Mouse (Mus musculus): ENCODE results near the gene 1700019N19Rik. TPM values are rescaled to one million over a fixed set of nuclear protein-coding genes. Genes with fewer than 3 reads are reported as not detected.
A peak's percentile ranks its signal among the peaks of the same experiment; 100 is the strongest.

1700019N19Rik gene
- polyA plus RNA-seq (2014; fragmentation: Nextera tagmentation; extraction: Ambion mirVana) = not detected in 2 replicates

GRCm38 (mm10) chr19:58794284-58794683 is at the start of gene 1700019N19Rik:
Gene 1700019N19Rik (minus strand): TSS chr19:58794461.
- Histone ChIP-seq H3K9ac (ENCODE audit: low read depth, low read length) (no peak within 1 kb of the TSS), H3K9me3 (ENCODE audit: control insufficient read depth, low read length) (no peaks in the 10 kb centered on the region), H3K27me3 (ENCODE audit: control insufficient read depth, insufficient read depth, low read length) (no peaks in the 10 kb centered on the region), H3K36me3 (ENCODE audit: control insufficient read depth, insufficient read depth, low read length) (peaks cover under 1% of the 10 kb centered on the region; the same call in 1 of the 2 replicates), H3K4me3 (ENCODE audit: low read length) (no peak within 1 kb of the TSS), H3K4me1 (ENCODE audit: control insufficient read depth, insufficient read depth, low read length) (no peaks in the 10 kb centered on the region), H3K27ac (ENCODE audit: low read depth, low read length) (no peak within 1 kb of the TSS), H3K4me2 (replicated peaks; ENCODE audit: low read depth, low read length) (no peak within 1 kb of the TSS)
- no peak for ATAC-seq (ENCODE audit: low FRiP score, low TSS enrichment)
- WGBS = 57% methylated on average over 10 of the region's 10 CpGs

DNA sequence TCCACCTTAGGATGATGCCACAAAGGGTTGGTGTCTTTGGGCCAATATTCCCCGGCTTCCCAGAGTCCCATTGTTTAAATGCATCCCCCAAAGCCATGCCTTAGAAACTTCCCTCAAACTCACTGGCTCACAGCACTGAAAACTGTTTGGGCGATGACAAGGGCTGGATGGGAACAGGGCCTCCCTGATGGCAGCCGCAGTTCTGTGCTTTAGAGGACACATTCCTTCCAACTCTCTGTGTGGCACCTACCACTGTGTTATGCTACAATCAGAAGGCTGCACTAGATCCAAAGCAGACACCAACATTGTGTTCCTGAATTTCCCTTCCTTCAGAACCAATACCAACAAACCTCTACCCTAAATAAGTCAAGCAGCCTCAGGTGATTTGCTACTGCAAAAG is 49.3 kb upstream of the 1700019N19Rik start:
- Histone ChIP-seq H3K4me2 (replicated peaks; ENCODE audit: low read depth, low read length) (no peak overlapping the region), H3K4me1 (ENCODE audit: control insufficient read depth, insufficient read depth, low read length) (peaks cover under 1% of the 10 kb centered on the region; the same call in 1 of the 2 replicates), H3K9me3 (ENCODE audit: control insufficient read depth, low read length) (no peaks in the 10 kb centered on the region), H3K36me3 (ENCODE audit: control insufficient read depth, insufficient read depth, low read length) (no peaks in the 10 kb centered on the region), H3K9ac (ENCODE audit: low read depth, low read length) (no peak overlapping the region), H3K27me3 (ENCODE audit: control insufficient read depth, insufficient read depth, low read length) (no peaks in the 10 kb centered on the region), H3K27ac (ENCODE audit: low read depth, low read length) (no peak overlapping the region), H3K4me3 (ENCODE audit: low read length) (no peak overlapping the region)
- WGBS = 89% methylated on average over 3 of the region's 3 CpGs
- ATAC-seq (ENCODE audit: low FRiP score, low TSS enrichment) = no peak

- no peaks in the 10 kb centered on the region for H3K27me3 ChIP-seq (ENCODE audit: control insufficient read depth, insufficient read depth, low read length)
- H3K4me2 ChIP-seq (replicated peaks; ENCODE audit: low read depth, low read length) = no peak overlapping the region
- ATAC-seq (ENCODE audit: low FRiP score, low TSS enrichment) = no peak
- no peak overlapping the region for H3K4me3 ChIP-seq (ENCODE audit: low read length)
- no peaks in the 10 kb centered on the region for H3K36me3 ChIP-seq (ENCODE audit: control insufficient read depth, insufficient read depth, low read length)
- H3K4me1 ChIP-seq (ENCODE audit: control insufficient read depth, insufficient read depth, low read length) = peaks cover 3% of the 10 kb centered on the region; the same call in 1 of the 2 replicates
- H3K9me3 ChIP-seq (ENCODE audit: control insufficient read depth, low read length) = no peaks in the 10 kb centered on the region
- WGBS = 83% methylated on average over 5 of the region's 5 CpGs
- H3K27ac ChIP-seq (ENCODE audit: low read depth, low read length) = no peak overlapping the region
- H3K9ac ChIP-seq (ENCODE audit: low read depth, low read length) = no peak overlapping the region
Observed at GRCm38 (mm10) chr19:58840721-58841271, 46.5 kb upstream of the 1700019N19Rik start.

GRCm38 (mm10) chr19:58839806-58840205 is 45.5 kb upstream of the 1700019N19Rik start:
- ATAC-seq (ENCODE audit: low FRiP score, low TSS enrichment) = no peak
- Histone ChIP-seq H3K4me1 (ENCODE audit: control insufficient read depth, insufficient read depth, low read length) (peaks cover 3% of the 10 kb centered on the region; the same call in 1 of the 2 replicates), H3K4me2 (replicated peaks; ENCODE audit: low read depth, low read length) (no peak overlapping the region), H3K36me3 (ENCODE audit: control insufficient read depth, insufficient read depth, low read length) (no peaks in the 10 kb centered on the region), H3K4me3 (ENCODE audit: low read length) (no peak overlapping the region), H3K9me3 (ENCODE audit: control insufficient read depth, low read length) (no peaks in the 10 kb centered on the region), H3K27me3 (ENCODE audit: control insufficient read depth, insufficient read depth, low read length) (no peaks in the 10 kb centered on the region), H3K27ac (ENCODE audit: low read depth, low read length) (no peak overlapping the region), H3K9ac (ENCODE audit: low read depth, low read length) (no peak overlapping the region)
- WGBS = 81% methylated on average over 4 of the region's 4 CpGs

DNA sequence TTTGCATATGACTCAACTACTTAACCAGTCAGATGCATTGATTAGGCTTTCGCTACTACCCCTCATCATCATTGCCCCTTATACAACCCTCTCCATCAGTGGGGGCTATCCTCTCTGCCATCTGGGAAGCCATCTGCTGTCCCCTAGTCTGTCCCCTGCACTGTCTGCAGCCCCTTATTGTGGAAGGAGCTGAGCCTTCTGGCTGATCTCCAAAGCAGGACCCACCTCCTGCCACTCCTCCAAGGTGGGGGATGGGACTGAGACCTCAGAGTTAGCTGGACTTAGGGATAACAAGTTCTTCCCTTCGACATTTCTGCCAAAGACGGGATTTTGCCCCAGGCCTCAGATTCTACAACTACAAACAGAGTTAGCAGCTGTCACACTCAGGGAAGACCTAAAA is 45.1 kb upstream of the 1700019N19Rik start:
- H3K4me3 ChIP-seq (ENCODE audit: low read length) = no peak overlapping the region
- no peaks in the 10 kb centered on the region for H3K27me3 ChIP-seq (ENCODE audit: control insufficient read depth, insufficient read depth, low read length)
- H3K9me3 ChIP-seq (ENCODE audit: control insufficient read depth, low read length) = no peaks in the 10 kb centered on the region
- H3K4me1 ChIP-seq (ENCODE audit: control insufficient read depth, insufficient read depth, low read length) = peaks cover 3% of the 10 kb centered on the region; the same call in 1 of the 2 replicates
- no peak for ATAC-seq (ENCODE audit: low FRiP score, low TSS enrichment)
- H3K27ac ChIP-seq (ENCODE audit: low read depth, low read length) = no peak overlapping the region
- H3K9ac ChIP-seq (ENCODE audit: low read depth, low read length) = no peak overlapping the region
- 77% methylated on average over 3 of the region's 3 CpGs for WGBS
- no peak overlapping the region for H3K4me2 ChIP-seq (replicated peaks; ENCODE audit: low read depth, low read length)
- no peaks in the 10 kb centered on the region for H3K36me3 ChIP-seq (ENCODE audit: control insufficient read depth, insufficient read depth, low read length)

GRCm38 (mm10) chr19:58838706-58839105 is 44.4 kb upstream of the 1700019N19Rik start:
- Histone ChIP-seq H3K4me1 (ENCODE audit: control insufficient read depth, insufficient read depth, low read length) (peaks cover 6% of the 10 kb centered on the region), H3K27me3 (ENCODE audit: control insufficient read depth, insufficient read depth, low read length) (no peaks in the 10 kb centered on the region), H3K4me2 (replicated peaks; ENCODE audit: low read depth, low read length) (no peak overlapping the region), H3K9me3 (ENCODE audit: control insufficient read depth, low read length) (no peaks in the 10 kb centered on the region), H3K36me3 (ENCODE audit: control insufficient read depth, insufficient read depth, low read length) (no peaks in the 10 kb centered on the region), H3K4me3 (ENCODE audit: low read length) (no peak overlapping the region), H3K9ac (ENCODE audit: low read depth, low read length) (no peak overlapping the region), H3K27ac (ENCODE audit: low read depth, low read length) (no peak overlapping the region)
- WGBS = 60% methylated on average over 9 of the region's 9 CpGs
- ATAC-seq (ENCODE audit: low FRiP score, low TSS enrichment) = no peak

GRCm38 (mm10) chr19:58833639-58834180 is 39.4 kb upstream of the 1700019N19Rik start:
- peaks cover 9% of the 10 kb centered on the region for H3K4me1 ChIP-seq (ENCODE audit: control insufficient read depth, insufficient read depth, low read length)
- no peaks in the 10 kb centered on the region for H3K9me3 ChIP-seq (ENCODE audit: control insufficient read depth, low read length)
- no peaks in the 10 kb centered on the region for H3K27me3 ChIP-seq (ENCODE audit: control insufficient read depth, insufficient read depth, low read length)
- H3K4me3 ChIP-seq (ENCODE audit: low read length) = no peak overlapping the region
- WGBS = 29% methylated on average over 13 of the region's 13 CpGs
- H3K27ac ChIP-seq (ENCODE audit: low read depth, low read length) = no peak overlapping the region; the same call in 1 of the 2 replicates
- no peak overlapping the region for H3K9ac ChIP-seq (ENCODE audit: low read depth, low read length)
- H3K4me2 ChIP-seq (replicated peaks; ENCODE audit: low read depth, low read length) = no peak overlapping the region
- H3K36me3 ChIP-seq (ENCODE audit: control insufficient read depth, insufficient read depth, low read length) = no peaks in the 10 kb centered on the region
- ATAC-seq (ENCODE audit: low FRiP score, low TSS enrichment) = peak; percentile 43; the same call in 1 of the 2 replicates

DNA sequence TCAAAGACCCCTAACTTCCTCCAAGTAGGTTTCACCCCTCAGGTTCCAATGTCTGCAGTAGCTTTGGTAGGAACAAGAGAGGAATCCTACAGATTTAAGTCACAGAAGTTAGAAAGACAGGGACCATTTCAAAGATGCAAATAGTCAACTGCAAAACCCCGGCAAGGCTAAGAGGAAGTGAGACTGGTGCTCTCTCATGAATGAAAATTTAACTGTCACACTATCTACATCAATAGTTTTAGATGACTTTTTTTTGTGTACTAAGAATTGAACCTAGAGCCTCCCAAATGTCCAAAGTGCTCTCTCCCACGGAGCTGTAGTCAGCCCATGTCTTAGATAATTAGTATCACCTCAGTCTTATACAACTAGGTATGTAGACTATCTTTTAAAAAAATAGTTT is 38.7 kb upstream of the 1700019N19Rik start:
- Histone ChIP-seq H3K9ac (ENCODE audit: low read depth, low read length) (no peak overlapping the region), H3K4me3 (ENCODE audit: low read length) (no peak overlapping the region), H3K27ac (ENCODE audit: low read depth, low read length) (no peak overlapping the region), H3K27me3 (ENCODE audit: control insufficient read depth, insufficient read depth, low read length) (no peaks in the 10 kb centered on the region), H3K4me1 (ENCODE audit: control insufficient read depth, insufficient read depth, low read length) (peaks cover 6% of the 10 kb centered on the region), H3K4me2 (replicated peaks; ENCODE audit: low read depth, low read length) (no peak overlapping the region), H3K36me3 (ENCODE audit: control insufficient read depth, insufficient read depth, low read length) (no peaks in the 10 kb centered on the region), H3K9me3 (ENCODE audit: control insufficient read depth, low read length) (no peaks in the 10 kb centered on the region)
- no peak for ATAC-seq (ENCODE audit: low FRiP score, low TSS enrichment)
- WGBS = 67% methylated on average over 2 of the region's 2 CpGs

GRCm38 (mm10) chr19:58831280-58831922 is 37.1 kb upstream of the 1700019N19Rik start:
- 90% methylated on average over 9 of the region's 9 CpGs for WGBS
- Histone ChIP-seq H3K27ac (ENCODE audit: low read depth, low read length) (no peak overlapping the region), H3K4me3 (ENCODE audit: low read length) (no peak overlapping the region), H3K4me1 (ENCODE audit: control insufficient read depth, insufficient read depth, low read length) (peaks cover 6% of the 10 kb centered on the region), H3K27me3 (ENCODE audit: control insufficient read depth, insufficient read depth, low read length) (no peaks in the 10 kb centered on the region), H3K9me3 (ENCODE audit: control insufficient read depth, low read length) (no peaks in the 10 kb centered on the region), H3K9ac (ENCODE audit: low read depth, low read length) (no peak overlapping the region), H3K36me3 (ENCODE audit: control insufficient read depth, insufficient read depth, low read length) (no peaks in the 10 kb centered on the region), H3K4me2 (replicated peaks; ENCODE audit: low read depth, low read length) (no peak overlapping the region)
- no peak for ATAC-seq (ENCODE audit: low FRiP score, low TSS enrichment)
